Mouse (Mus musculus) forebrain, postnatal 0 days (tissue): ENCODE measurements around the gene Ndn. TPM values are rescaled to one million over a fixed set of nuclear protein-coding genes. Genes with fewer than 3 reads are reported as not detected.

Source experiments
- ATAC-seq: fragments of 200-750 bp; cut with Nextera tagmentation; 2 replicates; pipeline ENCODE4 v1.8.0; 2017; ENCODE audit warnings: mild to moderate bottlenecking, moderate library complexity
- DNase-seq: peaks from one replicate; pipeline ENCODE4 v3.0.0-alpha.2; 2015
- H3K27ac ChIP-seq: fragments of 300-500 bp; sonication (generic); 2 replicates; pipeline ENCODE4 v1.5.1; 2014; ENCODE audit warnings: low read depth, mild to moderate bottlenecking, antibody characterized with exemption, low read length, moderate library complexity, mixed read lengths
- H3K27me3 ChIP-seq: fragments of 300-500 bp; sonication (generic); 2 replicates; pipeline ENCODE4 v1.6.1; 2014; ENCODE audit warnings: mild to moderate bottlenecking, low read length, mixed read lengths; ENCODE audit not compliant: insufficient read depth
- H3K36me3 ChIP-seq: fragments of 300-500 bp; sonication (generic); 2 replicates; pipeline ENCODE4 v1.6.1; 2014; ENCODE audit warnings: mild to moderate bottlenecking, moderate library complexity; ENCODE audit not compliant: insufficient read depth
- H3K4me1 ChIP-seq: fragments of 300-500 bp; sonication (generic); 2 replicates; pipeline ENCODE4 v1.6.1; 2014; ENCODE audit warnings: antibody characterized with exemption; ENCODE audit not compliant: insufficient read depth
- H3K4me2 ChIP-seq: fragments of 300-500 bp; sonication (generic); 2 replicates; pipeline ENCODE4 v1.6.1; 2014; ENCODE audit warnings: low read depth, mild to moderate bottlenecking, moderate library complexity
- H3K4me3 ChIP-seq: fragments of 300-500 bp; sonication (generic); 2 replicates; pipeline ENCODE4 v1.5.1; 2014; ENCODE audit warnings: low read depth, low read length, mixed read lengths
- H3K9ac ChIP-seq: fragments of 300-500 bp; sonication (generic); 2 replicates; pipeline ENCODE4 v1.6.1; 2014; ENCODE audit warnings: mild to moderate bottlenecking
- H3K9me3 ChIP-seq: fragments of 300-500 bp; sonication (generic); 2 replicates; pipeline ENCODE4 v1.6.1; 2016; ENCODE audit warnings: low read length
- CTCF ChIP-seq: sonication (generic); IDR thresholded peaks from 2 replicates; pipeline ENCODE4 v1.5.1; 2016; ENCODE audit warnings: antibody characterized with exemption, control low read depth, low read depth
- WGBS: fragments of 180-500 bp; shearing (Covaris S2); extraction: QIAGEN DNeasy Blood & Tissue Kit; methylation state at CpG from one replicate; pipeline ENCODE4 v1.1.7; 2014; 5-methylcytosine and 5-hydroxymethylcytosine counted together
- polyA plus RNA-seq: library from polyadenylated mRNA; unstranded; fragments of >200 nt; fragmentation: Nextera tagmentation; extraction: Ambion mirVana; gene quantifications from 2 replicates; pipeline ENCODE4 v1.2.1, GENCODE M21; 2015
- total RNA-seq: library from RNA; depleted of rRNA; stranded (reverse); fragments of >200 nt; gene quantifications from 2 replicates; pipeline ENCODE4 v1.2.3, GENCODE M21; 2014

Gene Ndn
- total and polyA plus RNA-seq, 2 experiments from 2014 or later = 512 to 638 TPM

GRCm38 (mm10) chr7:62351266-62351665, 4.9 kb downstream of the Ndn start:
- 45% methylated on average over 8 of the region's 8 CpGs for WGBS
- no peaks in the 10 kb centered on the region for H3K27me3 ChIP-seq
- no peak overlapping the region for H3K4me3 ChIP-seq
- H3K36me3 ChIP-seq = no peaks in the 10 kb centered on the region
- ATAC-seq (peak; percentile 21; the same call in 1 of the 2 replicates), DNase-seq (peak; percentile 41)
- no peak for TF ChIP-seq CTCF
- no peak overlapping the region for H3K27ac ChIP-seq
- H3K9ac ChIP-seq = no peak overlapping the region
- 0 out of 2 replicates have a peak overlapping the region, but pooled peaks have one; percentile 4 for H3K4me2 ChIP-seq
- 0 out of 2 replicates have a peak, but pooled peaks cover 3% of the 10 kb centered on the region for H3K9me3 ChIP-seq
- H3K4me1 ChIP-seq = no peaks in the 10 kb centered on the region

GRCm38 (mm10) chr7:62365039-62365636, 18.8 kb downstream of the Ndn start:
- Histone ChIP-seq H3K27me3 (no peaks in the 10 kb centered on the region), H3K9me3 (no peaks in the 10 kb centered on the region), H3K4me1 (no peaks in the 10 kb centered on the region), H3K4me3 (no peak overlapping the region), H3K36me3 (no peaks in the 10 kb centered on the region), H3K9ac (no peak overlapping the region), H3K4me2 (no peak overlapping the region), H3K27ac (peak overlapping the region; percentile 55)
- DNase-seq (peak; percentile 30), ATAC-seq (peak; percentile 45; the same call in 1 of the 2 replicates)
- WGBS = 60% methylated on average over 7 of the region's 7 CpGs
- no peak for TF ChIP-seq CTCF

GRCm38 (mm10) chr7:62366730-62367129, 20.4 kb downstream of the Ndn start:
- ATAC-seq (no peak), DNase-seq (no peak)
- Histone ChIP-seq H3K4me1 (no peaks in the 10 kb centered on the region), H3K4me3 (no peak overlapping the region), H3K27me3 (no peaks in the 10 kb centered on the region), H3K4me2 (no peak overlapping the region), H3K27ac (peak overlapping the region; percentile 57; the same call in 1 of the 2 replicates), H3K36me3 (no peaks in the 10 kb centered on the region), H3K9me3 (no peaks in the 10 kb centered on the region), H3K9ac (no peak overlapping the region)
- TF ChIP-seq CTCF = no peak
- WGBS = 65% methylated on average over 8 of the region's 8 CpGs

GRCm38 (mm10) chr7:62375658-62376057, 29.3 kb downstream of the Ndn start:
- Histone ChIP-seq H3K9ac (no peak overlapping the region), H3K27me3 (no peaks in the 10 kb centered on the region), H3K36me3 (no peaks in the 10 kb centered on the region), H3K4me1 (no peaks in the 10 kb centered on the region), H3K4me2 (no peak overlapping the region), H3K4me3 (no peak overlapping the region), H3K27ac (no peak overlapping the region), H3K9me3 (no peaks in the 10 kb centered on the region)
- TF ChIP-seq CTCF = peak; percentile 58
- peak; percentile 69 for DNase-seq
- no peak for ATAC-seq
- WGBS = 35% methylated on average over 4 of the region's 4 CpGs

GRCm38 (mm10) chr7:62376510-62377304, 30.3 kb downstream of the Ndn start, which contains the start of gene Magel2:
TSS of gene Magel2 (plus strand) at chr7:62377010.
- ATAC-seq (peak; percentile 98), DNase-seq (peak; percentile 87)
- TF ChIP-seq CTCF = no peak
- no peaks in the 10 kb centered on the region for H3K4me1 ChIP-seq
- no peaks in the 10 kb centered on the region for H3K36me3 ChIP-seq
- peak within 1 kb of the TSS; percentile 54 for H3K27ac ChIP-seq
- H3K4me3 ChIP-seq = peak within 1 kb of the TSS; percentile 38
- H3K4me2 ChIP-seq = peak within 1 kb of the TSS; percentile 49
- peak within 1 kb of the TSS; percentile 57 for H3K9ac ChIP-seq
- WGBS = 27% methylated on average over 31 of the region's 31 CpGs
- H3K9me3 ChIP-seq = no peaks in the 10 kb centered on the region
- no peaks in the 10 kb centered on the region for H3K27me3 ChIP-seq

- Histone ChIP-seq H3K27ac (peak overlapping the region; percentile 54), H3K4me2 (peak overlapping the region; percentile 49)
- 37% methylated on average over 14 of the region's 14 CpGs for WGBS
Observed at GRCm38 (mm10) chr7:62377313-62377712, 30.9 kb downstream of the Ndn start.

GRCm38 (mm10) chr7:62378529-62378928, 32.2 kb downstream of the Ndn start:
- H3K9ac ChIP-seq = no peak overlapping the region
- H3K4me2 ChIP-seq = 0 out of 2 replicates have a peak overlapping the region, but pooled peaks have one; percentile 49
- H3K27ac ChIP-seq = no peak overlapping the region
- no peaks in the 10 kb centered on the region for H3K27me3 ChIP-seq
- H3K4me1 ChIP-seq = no peaks in the 10 kb centered on the region
- H3K9me3 ChIP-seq = no peaks in the 10 kb centered on the region
- WGBS = 88% methylated on average over 9 of the region's 9 CpGs
- no peaks in the 10 kb centered on the region for H3K36me3 ChIP-seq
- DNase-seq (no peak), ATAC-seq (no peak)
- no peak overlapping the region; the same call in 1 of the 2 replicates for H3K4me3 ChIP-seq
- TF ChIP-seq CTCF = no peak

More at GRCm38 (mm10) chr7:62377313-62377712, 30.9 kb downstream of the Ndn start:
- no peak for ATAC-seq
- H3K4me3 ChIP-seq = peak overlapping the region; percentile 38
- peak overlapping the region; percentile 57 for H3K9ac ChIP-seq
- no peaks in the 10 kb centered on the region for H3K9me3 ChIP-seq
- no peaks in the 10 kb centered on the region for H3K4me1 ChIP-seq
- H3K27me3 ChIP-seq = no peaks in the 10 kb centered on the region
- TF ChIP-seq CTCF = no peak
- H3K36me3 ChIP-seq = no peaks in the 10 kb centered on the region
- DNase-seq = no peak
